Mouse (Mus musculus) urinary bladder, adult 2 months (tissue): ENCODE measurements around the gene Vps37c. TPM values are rescaled to one million over a fixed set of nuclear protein-coding genes. Genes with fewer than 3 reads are reported as not detected.

ENCODE experiments used
- DNase-seq: peaks from one replicate; pipeline ENCODE4 v3.0.0; 2022; ENCODE audit warnings: low spot score
- polyA plus RNA-seq: library from polyadenylated mRNA; depleted of rRNA; stranded (reverse); fragments of >200 nt; gene quantifications from 2 replicates; pipeline ENCODE4 v1.2.3, GENCODE M21; 2012

The Vps37c gene
- polyA plus RNA-seq, 1 experiment = 14.5 TPM

GRCm38 (mm10) chr19:10740641-10741440 lies 52.3 kb downstream of the Vps37c start:
- no peak for DNase-seq

GRCm38 (mm10) chr19:10742145-10742544 lies 53.6 kb downstream of the Vps37c start:
- DNase-seq = no peak

GRCm38 (mm10) chr19:10742565-10742964 lies 54.0 kb downstream of the Vps37c start:
- no peak for DNase-seq

- no peak for DNase-seq
Observed at GRCm38 (mm10) chr19:10747182-10747581, 58.6 kb downstream of the Vps37c start.

GRCm38 (mm10) chr19:10747718-10748117 lies 59.2 kb downstream of the Vps37c start:
- no peak for DNase-seq

- no peak for DNase-seq
Observed at GRCm38 (mm10) chr19:10748401-10749102, 60.0 kb downstream of the Vps37c start.

- no peak for DNase-seq
Observed at GRCm38 (mm10) chr19:10749295-10749694, 60.8 kb downstream of the Vps37c start.

GRCm38 (mm10) chr19:10750161-10750560 lies 61.6 kb downstream of the Vps37c start:
- DNase-seq = no peak

- DNase-seq = no peak
Observed at GRCm38 (mm10) chr19:10751607-10752006, 63.1 kb downstream of the Vps37c start.

GRCm38 (mm10) chr19:10752106-10752505 lies 63.6 kb downstream of the Vps37c start:
- no peak for DNase-seq

GRCm38 (mm10) chr19:10752646-10753045 lies 64.1 kb downstream of the Vps37c start:
- no peak for DNase-seq

- DNase-seq = no peak
Observed at GRCm38 (mm10) chr19:10757125-10757524, 68.6 kb downstream of the Vps37c start.

GRCm38 (mm10) chr19:10757526-10757925 lies 69.0 kb downstream of the Vps37c start:
- DNase-seq = no peak

GRCm38 (mm10) chr19:10758708-10759107 lies 70.2 kb downstream of the Vps37c start:
- no peak for DNase-seq

GRCm38 (mm10) chr19:10759525-10759924 lies 71.0 kb downstream of the Vps37c start:
- DNase-seq = no peak

- DNase-seq = no peak
Observed at GRCm38 (mm10) chr19:10759983-10760831, 71.7 kb downstream of the Vps37c start.

- no peak for DNase-seq
Observed at GRCm38 (mm10) chr19:10761794-10762415, 73.4 kb downstream of the Vps37c start.

- DNase-seq = no peak
Observed at GRCm38 (mm10) chr19:10762468-10762867, 73.9 kb downstream of the Vps37c start.

GRCm38 (mm10) chr19:10763381-10764031 lies 75.0 kb downstream of the Vps37c start:
- DNase-seq = no peak
